Mouse (Mus musculus): ENCODE data around the gene Epha8. TPM values are rescaled to one million over a fixed set of nuclear protein-coding genes. Genes with fewer than 3 reads are reported as not detected.

Gene Epha8
- total and polyA plus RNA-seq, 3 experiments = 0.03 TPM; not detected in 2

DNA sequence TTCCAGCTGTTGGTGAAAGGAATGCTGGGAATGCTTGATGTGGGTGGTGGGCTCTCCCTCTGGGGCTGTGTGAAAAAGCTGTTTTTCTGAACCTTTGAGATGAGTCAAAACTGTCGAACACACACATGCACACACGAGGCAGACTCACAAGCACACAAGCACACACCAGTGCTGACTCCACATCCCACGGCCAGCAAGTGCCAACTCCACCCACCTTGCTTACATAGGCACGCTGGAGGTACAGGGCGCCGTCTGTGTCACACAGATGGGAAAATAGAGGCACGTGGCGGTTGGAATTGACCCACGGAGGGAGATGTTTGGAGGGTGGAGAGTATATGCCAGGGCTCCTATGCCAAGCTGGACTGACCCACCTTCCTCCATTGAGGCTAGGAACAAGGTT lies 44.8 kb downstream of the Epha8 start:
- Histone ChIP-seq H3K27me3 (ENCODE audit: control insufficient read depth in 1 of 2, insufficient read depth in 2 of 2, low read length in 2 of 2) (no peaks in the 10 kb centered on the region), H3K79me2 (ENCODE audit: control insufficient read depth, insufficient read depth, low read length, poor library complexity) (no peaks in the 10 kb centered on the region), H3K4me3 (ENCODE audit: control insufficient read depth in 1 of 2, insufficient read depth in 1 of 2, low read depth in 2 of 2, low read length in 2 of 2) (no peak overlapping the region), H3K9me3 (replicated peaks; ENCODE audit: insufficient read depth, low read length) (no peaks in the 10 kb centered on the region), H3K27ac (ENCODE audit: control insufficient read depth, low read depth, low read length) (no peak overlapping the region), H3K4me1 (ENCODE audit: control insufficient read depth in 1 of 2, insufficient read depth in 2 of 2, low read length in 2 of 2) (no peaks in the 10 kb centered on the region), H3K36me3 (ENCODE audit: control insufficient read depth in 1 of 2, insufficient read depth in 2 of 2, low read length in 2 of 2) (no peaks in the 10 kb centered on the region), H3K9ac (ENCODE audit: control insufficient read depth, low read depth, low read length, poor library complexity, severe bottlenecking) (no peak overlapping the region)
- no peak for TF ChIP-seq ZMIZ1 (IDR thresholded peaks at IDR 0.05; ENCODE audit: low read depth, low read length)
- TF ChIP-seq MYB (IDR thresholded peaks at IDR 0.05; ENCODE audit: low read depth, low read length) = no peak
- no peak for TF ChIP-seq RCOR1 (IDR thresholded peaks at IDR 0.05; ENCODE audit: low read depth, low read length)
- no peak for TF ChIP-seq TAL1 (IDR thresholded peaks at IDR 0.05; ENCODE audit: low read length)
- TF ChIP-seq MAFK (IDR thresholded peaks at IDR 0.05; ENCODE audit: borderline replicate concordance, low read depth, low read length) = no peak
- no peak for TF ChIP-seq GATA1 (IDR thresholded peaks at IDR 0.05; ENCODE audit: low read depth, low read length)
- TF ChIP-seq ZNF384 (IDR thresholded peaks at IDR 0.05; ENCODE audit: low read depth, low read length) = no peak
- TF ChIP-seq USF2 (IDR thresholded peaks at IDR 0.05; ENCODE audit: borderline replicate concordance in 1 of 2, insufficient read depth in 1 of 2, low read depth in 1 of 2, low read length in 2 of 2) = no peak
- no peak for TF ChIP-seq CTCF (IDR thresholded peaks at IDR 0.05 in 2 of 3, conservative IDR thresholded peaks at IDR 0.05 in 1 of 3; ENCODE audit: control insufficient read depth in 1 of 3, insufficient read depth in 1 of 3, low read depth in 2 of 3, low read length in 3 of 3, poor library complexity in 1 of 3, severe bottlenecking in 1 of 3)
- TF ChIP-seq TBP (IDR thresholded peaks at IDR 0.05; ENCODE audit: low read depth, low read length) = no peak
- no peak for TF ChIP-seq SMC3 (IDR thresholded peaks at IDR 0.05; ENCODE audit: low read depth, low read length)
- no peak for TF ChIP-seq CHD2 (IDR thresholded peaks at IDR 0.05; ENCODE audit: low read length)
- no peak for TF ChIP-seq CHD1 (IDR thresholded peaks at IDR 0.05; ENCODE audit: low read depth, low read length)
- no peak for TF ChIP-seq POLR2AphosphoS2 (IDR thresholded peaks at IDR 0.05; ENCODE audit: low read length)
- no peak for TF ChIP-seq NELFE (IDR thresholded peaks at IDR 0.05; ENCODE audit: low read depth, low read length)
- TF ChIP-seq GABPA (IDR thresholded peaks at IDR 0.05; ENCODE audit: low read depth, low read length) = no peak
- no peak for DNase-seq (ENCODE audit: low read depth, low spot score)

DNA sequence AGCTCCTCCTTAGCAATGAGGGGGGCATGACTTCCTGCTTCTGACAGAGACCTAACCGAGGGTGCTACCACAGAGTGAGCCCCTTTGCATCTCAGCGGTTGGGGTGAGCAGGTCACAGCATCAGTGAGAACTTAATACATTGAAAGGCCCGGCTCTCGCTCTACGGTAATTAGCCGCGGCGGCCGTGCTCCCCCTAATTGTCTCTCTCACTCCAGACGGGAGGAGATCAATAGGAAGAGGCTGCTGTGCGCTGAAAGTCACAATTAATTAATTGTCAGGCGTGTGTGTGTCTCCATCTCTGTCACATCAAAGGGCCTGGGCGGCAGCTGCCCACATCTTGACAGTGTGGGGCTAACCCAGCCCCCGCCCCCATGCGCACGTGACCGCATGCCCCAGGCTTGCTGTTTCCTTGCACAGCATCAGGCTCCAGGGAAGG lies 45.4 kb downstream of the Epha8 start:
- H3K79me2 ChIP-seq (ENCODE audit: control insufficient read depth, insufficient read depth, low read length, poor library complexity) = no peaks in the 10 kb centered on the region
- no peaks in the 10 kb centered on the region for H3K27me3 ChIP-seq (ENCODE audit: control insufficient read depth in 1 of 2, insufficient read depth in 2 of 2, low read length in 2 of 2)
- DNase-seq (ENCODE audit: low read depth, low spot score) = no peak
- H3K4me3 ChIP-seq (ENCODE audit: control insufficient read depth in 1 of 2, insufficient read depth in 1 of 2, low read depth in 2 of 2, low read length in 2 of 2) = no peak overlapping the region
- H3K9ac ChIP-seq (ENCODE audit: control insufficient read depth, low read depth, low read length, poor library complexity, severe bottlenecking) = no peak overlapping the region
- TF ChIP-seq MEF2A (IDR thresholded peaks at IDR 0.05; ENCODE audit: extremely low read depth, insufficient replicate concordance, low read depth, low read length, poor library complexity, severe bottlenecking) (no peak), E2F4 (IDR thresholded peaks at IDR 0.05; ENCODE audit: borderline replicate concordance, low read depth, low read length) (no peak), SMC3 (IDR thresholded peaks at IDR 0.05; ENCODE audit: low read depth, low read length) (no peak), MAFK (IDR thresholded peaks at IDR 0.05; ENCODE audit: borderline replicate concordance, low read depth, low read length) (no peak), MYB (IDR thresholded peaks at IDR 0.05; ENCODE audit: low read depth, low read length) (no peak), USF2 (IDR thresholded peaks at IDR 0.05; ENCODE audit: borderline replicate concordance in 1 of 2, insufficient read depth in 1 of 2, low read depth in 1 of 2, low read length in 2 of 2) (no peak), UBTF (IDR thresholded peaks at IDR 0.05; ENCODE audit: borderline replicate concordance, insufficient read depth, low read depth, low read length) (no peak), NELFE (IDR thresholded peaks at IDR 0.05; ENCODE audit: low read depth, low read length) (no peak), NRF1 (IDR thresholded peaks at IDR 0.05; ENCODE audit: insufficient read depth, low read depth, low read length, poor library complexity, severe bottlenecking) (no peak), CHD2 (IDR thresholded peaks at IDR 0.05; ENCODE audit: low read length) (no peak), GATA1 (IDR thresholded peaks at IDR 0.05; ENCODE audit: low read depth, low read length) (no peak), RCOR1 (IDR thresholded peaks at IDR 0.05; ENCODE audit: low read depth, low read length) (no peak), MAZ (IDR thresholded peaks at IDR 0.05; ENCODE audit: low read depth, low read length) (no peak), ZKSCAN1 (IDR thresholded peaks at IDR 0.05; ENCODE audit: low read depth, low read length) (no peak), ZMIZ1 (IDR thresholded peaks at IDR 0.05; ENCODE audit: low read depth, low read length) (no peak), ZC3H11A (IDR thresholded peaks at IDR 0.05; ENCODE audit: low read depth, low read length) (no peak), POLR2AphosphoS5 (IDR thresholded peaks at IDR 0.05; ENCODE audit: borderline replicate concordance, low read depth, low read length) (no peak), POLR2A (IDR thresholded peaks at IDR 0.05; ENCODE audit: control insufficient read depth in 1 of 2, insufficient read depth in 1 of 2, low read depth in 1 of 2, low read length in 2 of 2, poor library complexity in 1 of 2) (no peak)
- H3K4me1 ChIP-seq (ENCODE audit: control insufficient read depth in 1 of 2, insufficient read depth in 2 of 2, low read length in 2 of 2) = no peaks in the 10 kb centered on the region
- no peaks in the 10 kb centered on the region for H3K36me3 ChIP-seq (ENCODE audit: control insufficient read depth in 1 of 2, insufficient read depth in 2 of 2, low read length in 2 of 2)
- H3K9me3 ChIP-seq (replicated peaks; ENCODE audit: insufficient read depth, low read length) = no peaks in the 10 kb centered on the region
- no peak overlapping the region for H3K27ac ChIP-seq (ENCODE audit: control insufficient read depth, low read depth, low read length)

Measured in MEL (cell line).